Mouse (Mus musculus): ENCODE measurements around the gene Inhbc.
A peak's percentile ranks its signal among the peaks of the same experiment; 100 is the strongest.

The Inhbc gene

GRCm38 (mm10) chr10:127351719-127352118 lies 18.5 kb downstream of the Inhbc start:
- DNase-seq (ENCODE audit: low spot score in 2 of 2) = no peak

DNA sequence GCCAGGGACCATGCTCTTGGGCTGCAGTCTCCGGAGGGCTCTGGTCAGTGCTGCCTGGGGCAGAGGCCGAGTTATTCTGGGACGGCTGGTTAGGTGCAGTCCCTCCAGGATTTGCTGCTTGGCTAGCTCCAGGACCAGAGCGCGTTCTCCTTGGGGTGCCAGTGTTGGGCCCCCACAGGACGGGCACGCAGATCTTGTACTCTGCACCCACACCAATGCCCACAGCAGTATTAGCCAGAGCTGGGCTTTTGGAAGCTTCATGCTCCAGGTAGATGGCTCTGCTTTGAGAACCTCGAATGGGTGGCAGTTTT lies 19.0 kb downstream of the Inhbc start:
- DNase-seq (ENCODE audit: low spot score in 2 of 2) = no peak

GRCm38 (mm10) chr10:127350594-127351284 lies 19.5 kb downstream of the Inhbc start:
- DNase-seq (ENCODE audit: low spot score in 2 of 2) = peak; percentile 60 to 83

- no peak for DNase-seq (ENCODE audit: low spot score in 2 of 2)
These were observed 20.4 kb downstream of the Inhbc start for GRCm38 (mm10) chr10:127349810-127350209.

DNA sequence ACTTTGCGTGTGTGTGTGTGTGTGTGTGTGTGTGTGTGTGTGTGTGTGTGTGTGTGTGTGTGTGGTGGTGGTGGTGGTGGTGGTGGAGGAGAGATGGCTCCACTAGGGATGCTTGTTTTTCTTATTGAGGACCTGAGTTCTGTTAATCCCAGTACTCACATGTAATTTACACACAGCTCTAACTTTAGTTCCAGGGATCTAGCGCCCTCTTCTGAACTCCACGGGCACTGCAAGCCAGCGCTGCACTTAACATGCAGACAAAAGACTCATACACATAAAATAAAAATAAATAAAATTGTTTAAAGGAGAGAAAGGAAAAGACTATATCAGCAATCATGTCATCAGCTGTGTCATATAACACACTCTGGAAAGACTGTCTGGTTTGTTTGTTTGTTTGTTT lies 21.3 kb downstream of the Inhbc start:
- DNase-seq (ENCODE audit: low spot score in 2 of 2) = no peak

DNA sequence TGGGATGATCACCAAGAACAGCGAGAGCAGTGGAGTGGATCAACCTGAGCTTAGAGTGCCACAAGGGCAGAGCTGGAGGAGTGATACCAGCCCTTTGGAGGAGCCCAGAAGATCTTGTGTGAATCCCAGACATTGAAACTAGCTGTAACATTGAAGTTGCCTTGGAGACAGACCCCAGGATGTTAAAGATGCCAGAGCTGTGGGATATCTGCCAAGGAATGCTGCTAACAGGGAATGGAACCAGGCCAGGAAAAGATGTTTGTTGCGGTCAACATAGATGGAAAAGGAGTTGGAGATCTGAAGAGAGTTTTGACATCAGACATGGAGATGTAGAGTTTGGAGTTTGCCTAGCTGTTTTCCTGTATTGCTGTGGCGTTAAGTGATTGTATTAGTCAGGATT lies 24.1 kb downstream of the Inhbc start:
- DNase-seq (ENCODE audit: low spot score in 2 of 2) = no peak

GRCm38 (mm10) chr10:127343029-127343428 lies 27.2 kb downstream of the Inhbc start:
- no peak for DNase-seq (ENCODE audit: low spot score in 2 of 2)

DNA sequence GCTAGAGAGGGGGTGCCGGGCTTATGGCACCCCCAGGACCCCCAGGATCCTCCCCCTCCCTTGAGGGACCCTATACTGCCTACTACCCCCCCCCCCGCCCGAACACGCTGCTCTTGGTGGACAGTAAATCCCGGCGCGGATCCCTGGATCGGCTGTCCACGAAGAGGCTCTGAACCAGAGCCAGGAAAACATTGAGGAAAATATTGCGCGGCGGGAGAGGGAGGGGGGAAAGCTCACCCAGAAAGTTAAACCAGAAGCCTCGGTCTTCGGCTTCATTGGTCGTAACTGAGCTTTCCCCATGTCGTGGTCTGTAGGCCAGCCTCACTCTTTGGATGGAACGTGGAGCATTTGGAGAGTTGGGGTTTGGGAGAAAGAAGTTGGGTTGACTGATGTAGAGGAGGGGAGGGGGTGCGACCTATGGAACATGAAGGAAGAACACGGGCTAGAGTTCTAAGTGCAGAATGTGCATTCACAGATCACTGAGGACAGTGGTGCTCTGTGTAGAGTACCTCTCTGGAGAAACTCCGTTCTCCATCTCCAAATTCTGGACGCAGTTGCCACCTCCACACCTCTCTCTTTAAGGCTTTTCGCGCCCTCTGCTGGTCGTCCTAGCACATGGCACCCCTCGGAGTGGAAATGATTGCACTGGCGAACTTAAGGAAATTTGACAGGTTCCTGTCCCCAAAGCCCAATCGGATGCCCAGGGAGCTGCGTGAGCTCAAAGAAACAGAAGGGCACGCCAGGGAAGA lies 28.2 kb downstream of the Inhbc start, which contains the start of gene Gli1:
Gene Gli1, minus strand, starts transcription at position 84 of the 749 bp plus-strand sequence.
- DNase-seq (ENCODE audit: low spot score in 2 of 2) = peak; percentile 80 to 94

DNA sequence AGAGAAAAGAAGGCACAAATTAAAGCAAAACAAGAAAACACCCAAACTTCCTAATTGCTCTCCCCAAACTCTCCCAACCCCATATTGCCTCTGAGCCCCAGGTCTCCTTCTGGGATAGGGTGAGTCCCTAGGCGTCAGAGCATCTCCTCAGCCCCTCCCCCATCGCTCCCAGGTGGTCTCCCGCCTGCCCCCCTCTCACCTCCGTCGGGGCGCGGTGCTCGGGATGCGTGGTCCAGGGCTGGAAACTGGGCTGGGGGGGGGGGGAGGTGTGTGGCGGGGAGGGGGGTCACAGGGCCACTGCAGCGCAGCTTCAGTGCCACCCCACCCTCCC lies 28.9 kb downstream of the Inhbc start:
- DNase-seq (ENCODE audit: low spot score in 2 of 2) = no peak

DNA sequence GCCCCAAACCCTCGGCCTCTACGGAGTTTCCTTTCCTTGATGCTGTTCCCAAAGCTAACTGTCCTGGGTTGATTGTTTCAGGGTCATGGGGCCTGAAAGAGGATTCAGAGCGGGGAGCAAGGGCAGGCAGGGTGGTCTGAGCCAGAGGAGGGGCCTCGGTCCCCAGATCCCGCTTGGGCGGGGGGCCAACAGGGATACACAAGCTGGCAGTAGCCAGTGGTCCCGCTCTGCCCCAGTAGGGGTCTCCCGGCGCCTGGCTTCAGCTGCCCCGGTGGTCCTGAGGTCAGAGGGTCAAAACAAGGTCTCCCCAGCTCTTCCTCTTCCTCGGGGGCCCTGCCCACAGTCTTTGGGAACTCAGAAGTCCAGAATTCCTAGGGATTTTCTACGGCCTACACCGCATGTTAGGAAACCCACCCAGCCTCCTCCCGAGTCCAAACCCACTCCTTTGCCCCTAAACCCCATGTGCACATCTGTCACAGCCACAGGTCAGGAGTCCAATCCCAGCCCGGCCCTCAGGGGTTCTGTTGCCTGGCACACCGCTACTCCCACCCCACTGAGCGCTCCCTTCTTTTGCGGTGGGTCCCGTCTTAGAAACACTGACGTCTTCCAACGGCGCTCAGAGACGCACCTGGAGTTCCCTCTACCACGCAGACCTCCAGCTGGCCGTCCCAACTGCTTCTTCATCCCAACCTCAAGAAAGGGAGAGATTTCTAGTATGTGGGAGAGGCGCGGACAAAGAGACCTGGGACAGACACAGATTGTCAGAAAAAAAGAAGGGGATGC lies 29.5 kb downstream of the Inhbc start:
- DNase-seq (ENCODE audit: low spot score in 2 of 2) = no peak

- no peak for DNase-seq (ENCODE audit: low spot score in 2 of 2)
These were observed 30.3 kb downstream of the Inhbc start for GRCm38 (mm10) chr10:127339683-127340576.

- DNase-seq (ENCODE audit: low spot score in 2 of 2) = peak; percentile 84 to 91
These were observed 31.1 kb downstream of the Inhbc start for GRCm38 (mm10) chr10:127338930-127339682.

DNA sequence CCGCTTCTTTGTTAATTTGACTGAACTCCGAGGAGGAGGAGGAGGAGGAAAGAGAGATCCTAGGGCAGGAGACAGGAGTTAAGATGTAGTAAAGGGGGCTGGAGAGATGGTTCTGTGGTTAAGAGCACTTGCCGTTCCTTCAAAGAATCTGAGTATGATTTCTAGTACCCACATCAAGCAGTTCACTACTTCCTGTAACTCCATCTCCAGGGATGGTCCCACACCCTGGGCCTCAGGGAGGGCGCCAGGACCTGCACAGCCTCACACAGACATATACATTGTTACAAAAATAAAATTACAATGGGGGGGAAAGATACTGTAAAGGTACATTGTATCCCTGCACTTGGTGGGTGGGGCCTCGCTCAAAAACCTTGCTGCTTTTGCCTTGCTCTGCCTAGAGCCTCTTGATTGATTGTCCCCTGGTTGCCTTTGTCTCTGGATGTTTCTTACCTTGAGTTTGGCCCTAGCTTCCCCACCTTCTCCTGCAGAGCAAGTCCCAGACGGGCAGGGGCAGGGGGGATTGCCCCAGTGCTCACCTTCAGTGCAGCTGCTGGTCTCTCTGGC lies 32.6 kb downstream of the Inhbc start:
- DNase-seq (ENCODE audit: low spot score in 2 of 2) = no peak

DNA sequence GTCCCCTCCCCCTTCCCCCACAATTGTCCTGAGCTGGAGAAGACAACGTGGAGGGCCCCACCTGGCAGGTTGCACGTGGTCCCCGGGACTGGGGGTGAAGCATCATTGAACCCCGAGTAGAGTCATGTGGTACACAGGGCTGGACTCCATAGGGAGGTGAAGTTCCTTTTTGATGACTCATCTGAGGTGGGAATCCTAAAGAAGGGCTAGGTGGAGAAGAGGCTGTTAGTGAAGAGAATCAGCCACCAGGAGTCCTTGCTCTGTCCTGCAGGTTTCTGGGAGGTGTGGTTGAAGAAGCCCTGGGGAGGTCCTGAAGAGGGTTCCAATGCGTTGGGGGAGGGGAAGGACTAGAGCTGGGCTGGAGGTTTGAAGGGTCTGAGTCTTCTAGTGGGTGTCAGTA lies 33.3 kb downstream of the Inhbc start:
- no peak for DNase-seq (ENCODE audit: low spot score in 2 of 2)

- DNase-seq (ENCODE audit: low spot score in 2 of 2) = no peak
These were observed 35.0 kb downstream of the Inhbc start for GRCm38 (mm10) chr10:127335271-127335670.

DNA sequence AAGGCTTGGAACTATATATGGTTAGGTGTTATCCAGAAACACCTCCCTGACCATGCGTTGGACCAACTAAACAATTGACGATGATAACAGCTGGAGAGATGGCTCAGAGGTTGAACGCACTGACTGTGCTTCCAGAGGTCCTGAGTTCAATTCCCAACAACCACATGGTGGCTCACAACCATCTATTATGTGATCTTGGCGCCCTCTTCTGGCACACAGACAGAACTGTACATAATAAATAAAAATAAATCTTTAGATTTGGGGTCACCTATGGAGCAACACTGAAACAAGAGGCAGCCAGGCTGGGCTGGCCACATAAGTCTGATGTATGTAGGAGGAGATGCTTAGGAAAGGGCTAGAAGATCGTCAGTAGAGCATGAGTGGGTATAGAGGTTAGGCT lies 37.1 kb downstream of the Inhbc start:
- no peak for DNase-seq (ENCODE audit: low spot score in 2 of 2)

GRCm38 (mm10) chr10:127332211-127332874 lies 37.9 kb downstream of the Inhbc start:
- DNase-seq (ENCODE audit: low spot score in 2 of 2) = peak in 1 of 2 experiments; percentile 64

DNA sequence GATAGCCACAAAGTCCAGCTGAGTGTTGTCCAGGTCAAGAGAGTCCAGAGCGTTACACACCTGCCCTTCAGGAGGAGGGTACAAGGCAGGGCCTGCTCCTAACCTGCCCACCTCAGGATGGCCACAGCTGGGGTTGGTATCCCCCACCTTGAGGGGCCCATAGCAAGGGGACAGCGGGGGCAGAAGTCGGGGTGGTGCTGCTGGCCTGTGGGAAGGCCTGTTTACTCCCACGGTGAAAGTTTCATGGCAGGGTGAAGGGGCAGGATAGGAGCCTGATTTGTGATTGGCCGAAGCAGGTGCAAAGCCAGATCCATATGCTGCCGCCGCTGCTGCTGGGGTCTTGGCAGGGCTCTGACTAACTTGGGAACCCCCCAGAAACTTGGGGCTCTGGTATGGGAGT lies 40.0 kb downstream of the Inhbc start:
- no peak for DNase-seq (ENCODE audit: low spot score in 2 of 2)

GRCm38 (mm10) chr10:127327461-127328145 lies 42.6 kb downstream of the Inhbc start:
- DNase-seq (ENCODE audit: low spot score in 2 of 2) = no peak

DNA sequence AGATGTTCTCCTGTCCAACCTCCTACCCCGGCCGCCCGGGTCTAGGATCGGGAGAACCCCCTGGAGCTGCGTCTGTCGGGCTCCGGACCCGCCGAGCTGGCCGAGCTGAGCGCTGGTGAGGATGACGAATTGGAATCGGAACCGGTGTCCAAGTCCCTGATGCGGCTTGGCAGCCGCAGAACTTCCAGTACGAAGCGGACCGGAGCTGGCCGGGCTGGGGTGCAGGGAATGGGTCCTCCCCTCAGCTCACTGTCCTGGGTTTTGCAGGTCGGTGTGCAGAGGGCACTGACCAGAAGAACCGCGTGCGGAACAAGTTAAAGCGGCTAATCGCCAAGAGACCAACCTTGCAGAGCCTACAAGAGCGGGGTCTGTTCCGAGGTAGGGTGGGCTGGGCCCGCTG lies 43.4 kb downstream of the Inhbc start:
- no peak for DNase-seq (ENCODE audit: low spot score in 2 of 2)
